Mouse (Mus musculus) forebrain, embryonic 16.5 days (tissue): ENCODE results near the gene Gm21969. TPM values are rescaled to one million over a fixed set of nuclear protein-coding genes. Genes with fewer than 3 reads are reported as not detected.

Experiments used
- microRNA-seq: library from miRNA; unstranded; fragments of <30 nt; microRNA quantifications from one replicate; pipeline ENCODE4, GENCODE M21; 2017
- polyA plus RNA-seq: library from polyadenylated mRNA; unstranded; fragments of >200 nt; fragmentation: Nextera tagmentation; extraction: Ambion mirVana; gene quantifications from 2 replicates; pipeline ENCODE4 v1.2.1, GENCODE M21; 2015

Gene Gm21969
- polyA plus RNA-seq, 1 experiment from 2014 or later: not detected

Small RNA genes lying within 50 kb of the gene (microRNA-seq; reads per million reads assigned to microRNA genes)
- gene Gm25571: not detected
- gene Mir7020: not detected

Other genes starting within 250 kb of the Gm21969 start
- 4.6 and 4.8 TPM in 2 replicates for gene Iffo2, start 72.6 kb upstream of the Gm21969 start, polyA plus RNA-seq
- 30.2 and 31.1 TPM in 2 replicates for gene Aldh4a1, start 19.7 kb downstream of the Gm21969 start, polyA plus RNA-seq
- gene Tas1r2, start 50.4 kb downstream of the Gm21969 start, polyA plus RNA-seq: not detected in 2 replicates
- 0.15 TPM in 1 of 2 replicates, not detected in the other for gene Pax7, start 230.3 kb downstream of the Gm21969 start, polyA plus RNA-seq